Mouse (Mus musculus) heart, postnatal 4 days (tissue): Measurements from ENCODE around the gene Rev3l. TPM values are rescaled to one million over a fixed set of nuclear protein-coding genes. Genes with fewer than 3 reads are reported as not detected.
A peak's percentile ranks its signal among the peaks of the same experiment; 100 is the strongest.

Experiments used
- DNase-seq: peaks from one replicate; pipeline ENCODE4 v3.0.0; 2021
- total RNA-seq, 2 experiments: library from RNA; stranded (reverse); gene quantifications; 2 replicates each; pipeline ENCODE4 v1.2.3; 2021

Gene Rev3l
- 10 to 100 TPM; 32.7 to 34.1 TPM for total RNA-seq

GRCm38 (mm10) chr10:39731736-39732265 lies at the start of gene Rev3l:
Gene Rev3l, plus strand, starts transcription at chr10:39732118.
- peak; percentile 94 for DNase-seq

- no peak for DNase-seq
Observed at GRCm38 (mm10) chr10:39682556-39682955, 49.4 kb upstream of the Rev3l start.

GRCm38 (mm10) chr10:39683481-39683880 lies 48.4 kb upstream of the Rev3l start:
- no peak for DNase-seq

GRCm38 (mm10) chr10:39686811-39687210 lies 45.1 kb upstream of the Rev3l start:
- no peak for DNase-seq

GRCm38 (mm10) chr10:39687851-39688250 lies 44.1 kb upstream of the Rev3l start:
- DNase-seq, result no peak

GRCm38 (mm10) chr10:39691351-39692064 lies 40.4 kb upstream of the Rev3l start:
- DNase-seq, result no peak

GRCm38 (mm10) chr10:39692152-39692551 lies 39.8 kb upstream of the Rev3l start:
- no peak for DNase-seq

- no peak for DNase-seq
Observed at GRCm38 (mm10) chr10:39707717-39708510, 24.0 kb upstream of the Rev3l start.

- DNase-seq, result no peak
Observed at GRCm38 (mm10) chr10:39716936-39717335, 15.0 kb upstream of the Rev3l start.

- DNase-seq, result peak; percentile 95
Observed at GRCm38 (mm10) chr10:39730976-39731735, 762 bp upstream of the Rev3l start.

GRCm38 (mm10) chr10:39732266-39733100 lies 565 bp downstream of the Rev3l start:
- peak; percentile 83 for DNase-seq

GRCm38 (mm10) chr10:39733101-39733399 lies 1.1 kb downstream of the Rev3l start:
- DNase-seq, result no peak

- no peak for DNase-seq
Observed at GRCm38 (mm10) chr10:39733421-39733930, 1.6 kb downstream of the Rev3l start.

- no peak for DNase-seq
Observed at GRCm38 (mm10) chr10:39736187-39736586, 4.3 kb downstream of the Rev3l start.

- DNase-seq, result no peak
Observed at GRCm38 (mm10) chr10:39742057-39742456, 10.1 kb downstream of the Rev3l start.

GRCm38 (mm10) chr10:39764752-39765151 lies 32.8 kb downstream of the Rev3l start:
- DNase-seq, result no peak

- DNase-seq, result no peak
Observed at GRCm38 (mm10) chr10:39766702-39767101, 34.8 kb downstream of the Rev3l start.

- no peak for DNase-seq
Observed at GRCm38 (mm10) chr10:39772259-39772658, 40.3 kb downstream of the Rev3l start.

- no peak for DNase-seq
Observed at GRCm38 (mm10) chr10:39773940-39774726, 42.2 kb downstream of the Rev3l start.

GRCm38 (mm10) chr10:39776927-39777326 lies 45.0 kb downstream of the Rev3l start:
- DNase-seq, result no peak

GRCm38 (mm10) chr10:39778305-39778704 lies 46.4 kb downstream of the Rev3l start:
- no peak for DNase-seq
